Mouse (Mus musculus): ENCODE data around the gene Rhobtb3. TPM values are rescaled to one million over a fixed set of nuclear protein-coding genes. Genes with fewer than 3 reads are reported as not detected.

The Rhobtb3 gene
- total RNA-seq (2021): 10 to 100 TPM; 13.6 to 15.3 TPM
- long read RNA-seq, experiment 1, full-length matches to known transcripts: 19 of 31 reads
- long read RNA-seq, experiment 1, partial matches to known transcripts: 4 of 31 reads
- long read RNA-seq, experiment 1, other reads (novel, unspliced or antisense): 8 of 31 reads
- long read RNA-seq, experiment 2, full-length matches to known transcripts: 18 of 26 reads
- long read RNA-seq, experiment 2, partial matches to known transcripts: 3 of 26 reads
- long read RNA-seq, experiment 2, other reads (novel, unspliced or antisense): 5 of 26 reads

DNA sequence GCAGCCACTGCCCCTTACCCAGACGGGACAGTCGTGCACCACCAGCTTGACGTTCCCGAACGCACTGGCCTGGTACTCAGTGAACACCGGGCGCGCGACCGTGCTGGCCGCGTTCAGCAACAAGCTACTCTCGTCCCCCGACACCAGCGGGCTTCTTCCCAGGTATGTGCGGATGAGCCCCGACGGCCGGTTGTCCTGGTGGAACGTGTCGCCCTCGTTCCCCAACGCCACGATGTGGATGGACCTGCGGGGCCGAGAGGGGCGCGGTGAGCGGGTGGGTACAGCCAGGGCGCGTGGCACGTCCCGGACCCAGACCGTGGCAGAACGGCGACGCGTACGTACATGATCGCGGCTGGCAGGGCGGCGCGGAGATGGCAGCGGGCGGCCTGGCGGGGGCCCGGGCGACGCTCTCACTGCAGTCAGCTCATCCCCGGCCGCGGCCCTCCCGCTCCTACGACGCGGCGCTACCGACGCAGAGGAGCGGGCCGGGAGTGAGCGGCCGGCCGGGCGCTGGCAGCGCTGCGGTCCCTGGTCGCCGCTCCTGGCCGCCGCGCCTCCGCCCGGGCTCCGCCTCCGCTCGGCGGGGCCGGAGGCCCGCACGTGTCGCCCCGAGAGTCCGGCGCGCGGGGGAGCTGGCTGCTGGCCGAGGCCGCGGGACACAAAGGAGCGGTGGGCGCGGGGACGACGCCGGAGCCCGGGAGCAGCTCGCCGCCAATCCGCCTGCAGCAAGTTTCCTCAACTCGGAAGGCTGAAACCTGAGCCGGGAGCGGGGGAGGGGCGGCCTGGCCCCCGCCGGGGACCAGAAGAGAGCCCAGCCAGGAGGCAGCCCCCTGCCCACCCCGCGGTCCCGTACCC is at the start of gene Rhobtb3:
Gene Rhobtb3 (minus strand): TSS at position 737 of the 855 bp plus-strand sequence.
- peak within 1 kb of the TSS; percentile 93 for H3K27ac ChIP-seq
- intact Hi-C loops (cut with DNase I): loop anchor here (1.0 to 5.0 kb wide), 3 partner anchors 75 to 154 kb away; partner anchors contain the start of genes Arsk, Rfesd and Ttc37
- peak; percentile 67 to 74 for DNase-seq (ENCODE audit: extremely low spot score in 1 of 2, low spot score in 2 of 2)
- TF ChIP-seq CTCF (IDR thresholded peaks at IDR 0.05): no peak
- H3K4me3 ChIP-seq: peak within 1 kb of the TSS; percentile 91

DNA sequence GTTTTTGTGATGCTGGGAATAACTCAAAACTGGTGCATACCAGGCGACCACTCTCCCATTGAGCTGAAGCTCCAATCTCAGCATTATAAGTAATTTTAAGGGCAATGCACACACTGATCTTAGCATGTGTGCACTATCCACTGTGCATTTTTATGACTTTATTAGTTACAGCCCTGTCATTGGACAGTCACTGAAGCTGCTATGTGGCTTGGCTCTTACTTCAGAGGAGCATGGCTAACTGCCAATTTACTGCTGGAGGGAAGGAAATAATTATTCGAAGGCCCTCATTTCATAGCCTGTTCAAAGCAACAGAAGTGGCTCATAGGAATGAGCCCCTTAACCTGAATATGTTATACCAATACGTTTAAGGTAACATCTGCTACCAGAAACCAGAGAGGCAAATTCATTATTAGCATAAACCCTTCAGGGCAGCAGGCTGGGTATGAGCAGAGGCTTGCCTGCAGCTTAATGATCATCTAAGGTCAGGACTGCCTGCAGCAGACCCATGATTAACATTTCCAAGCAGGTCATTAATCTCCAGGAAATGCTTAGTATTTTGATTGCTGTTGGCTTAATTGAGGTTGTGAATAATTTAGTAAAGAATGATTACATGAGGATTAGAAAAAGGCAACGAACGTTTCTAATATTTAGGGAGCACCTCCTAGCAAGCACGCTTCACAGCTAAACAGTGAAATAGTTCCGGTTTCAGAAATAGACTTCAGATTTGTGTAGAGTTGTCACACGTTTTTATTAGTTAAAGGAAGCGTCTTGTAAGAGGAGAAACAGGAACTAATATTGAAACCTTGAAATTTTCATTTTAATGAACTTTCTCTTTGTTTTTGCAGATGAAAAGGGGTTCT is 48.7 kb upstream of the Rhobtb3 start:
- Histone ChIP-seq H3K27ac (no peak overlapping the region), H3K4me3 (no peak overlapping the region)
- intact Hi-C loops (cut with DNase I): no loop called here
- no peak for DNase-seq (ENCODE audit: extremely low spot score in 1 of 2, low spot score in 2 of 2)
- TF ChIP-seq CTCF (IDR thresholded peaks at IDR 0.05): no peak

DNA sequence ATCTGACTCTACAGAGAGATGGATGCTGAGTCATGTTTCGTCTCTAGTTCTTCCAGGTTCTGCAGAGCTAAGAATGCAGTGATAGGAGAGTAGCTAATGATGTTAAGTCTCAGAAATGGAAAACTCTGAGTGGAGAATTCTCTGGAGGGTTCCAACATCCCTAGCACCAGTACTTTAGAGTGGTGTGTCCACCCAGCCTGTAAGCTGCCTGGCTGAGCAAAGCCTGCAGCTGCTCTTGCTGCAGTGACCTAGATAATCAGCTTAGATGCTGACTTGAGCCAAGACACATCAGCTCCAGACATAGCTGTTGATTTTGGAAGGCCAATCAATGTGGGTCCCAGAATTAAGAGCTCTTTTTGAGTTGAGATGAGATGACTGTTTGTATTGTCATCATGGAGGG is 44.4 kb upstream of the Rhobtb3 start:
- intact Hi-C loops (cut with DNase I): no loop called here

DNA sequence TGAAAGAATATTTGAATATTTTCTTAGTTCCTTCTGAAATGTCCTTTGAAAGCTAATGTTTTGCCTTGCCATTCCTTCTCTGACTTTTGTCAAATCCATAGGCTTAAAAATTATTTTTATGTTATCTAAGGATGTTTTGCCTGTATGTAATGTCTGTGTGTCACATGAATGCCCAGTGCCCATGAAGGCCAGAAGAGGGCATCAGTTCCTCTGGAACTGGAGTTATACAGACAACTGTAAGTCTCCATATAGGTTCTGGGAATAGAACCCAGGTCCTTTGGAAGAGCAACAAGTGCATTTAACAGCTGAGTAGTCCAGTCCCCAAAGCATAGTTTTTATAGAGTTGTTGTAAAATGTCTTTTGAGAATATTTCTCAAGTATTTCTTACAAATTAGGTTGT is 38.2 kb upstream of the Rhobtb3 start:
- intact Hi-C loops (cut with DNase I): no loop called here
- Histone ChIP-seq H3K4me3 (no peak overlapping the region), H3K27ac (no peak overlapping the region)
- peak; percentile 28; the same call in 1 of the 2 replicates for TF ChIP-seq CTCF (IDR thresholded peaks at IDR 0.05)
- no peak for DNase-seq (ENCODE audit: extremely low spot score in 1 of 2, low spot score in 2 of 2)

More for the DNA sequence above, 44.4 kb upstream of the Rhobtb3 start:
- Histone ChIP-seq H3K27ac (peak overlapping the region; percentile 61; the same call in 1 of the 2 replicates), H3K4me3 (no peak overlapping the region)
- TF ChIP-seq CTCF (IDR thresholded peaks at IDR 0.05): no peak
- DNase-seq (ENCODE audit: extremely low spot score in 1 of 2, low spot score in 2 of 2): no peak

DNA sequence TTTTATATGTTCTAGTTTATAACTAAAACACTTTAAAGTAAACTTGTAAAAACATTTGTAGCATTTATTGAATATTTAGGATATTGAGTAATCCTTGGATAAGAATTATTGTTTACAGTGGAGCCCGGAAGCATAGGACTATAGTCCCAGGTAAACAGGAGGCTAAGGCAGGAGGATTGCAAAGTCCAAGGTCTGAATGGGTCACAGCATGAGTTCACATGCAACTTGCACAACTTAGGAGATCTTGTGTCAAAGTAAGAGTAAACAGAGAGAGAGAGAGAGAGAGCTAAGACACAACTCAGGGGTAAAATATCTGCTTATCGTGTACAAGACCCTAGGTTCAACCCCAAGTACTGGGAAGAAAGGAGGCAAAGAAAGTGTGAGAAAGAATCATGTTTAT is 32.9 kb upstream of the Rhobtb3 start:
- DNase-seq (ENCODE audit: extremely low spot score in 1 of 2, low spot score in 2 of 2): no peak
- TF ChIP-seq CTCF (IDR thresholded peaks at IDR 0.05): no peak
- intact Hi-C loops (cut with DNase I): no loop called here
- Histone ChIP-seq H3K27ac (no peak overlapping the region), H3K4me3 (no peak overlapping the region)

DNA sequence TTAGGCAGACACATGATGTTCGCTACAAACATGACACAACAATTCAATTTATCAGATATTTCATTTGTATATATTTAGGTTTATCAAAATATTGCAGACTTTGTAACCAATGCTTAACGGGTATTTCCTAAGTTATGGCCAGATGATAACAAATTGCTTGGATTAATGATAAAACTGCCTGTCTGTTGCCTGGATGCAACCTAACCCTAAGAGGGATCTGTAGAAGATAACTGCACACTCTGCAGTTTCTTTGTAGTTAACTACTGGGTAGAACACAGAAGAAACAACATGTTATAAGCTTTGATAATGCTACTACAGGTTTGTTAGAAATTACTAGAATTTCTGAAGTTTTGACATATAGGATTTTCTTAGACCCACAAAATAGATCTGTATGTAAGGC is 32.5 kb upstream of the Rhobtb3 start:
- no peak for TF ChIP-seq CTCF (IDR thresholded peaks at IDR 0.05)

DNA sequence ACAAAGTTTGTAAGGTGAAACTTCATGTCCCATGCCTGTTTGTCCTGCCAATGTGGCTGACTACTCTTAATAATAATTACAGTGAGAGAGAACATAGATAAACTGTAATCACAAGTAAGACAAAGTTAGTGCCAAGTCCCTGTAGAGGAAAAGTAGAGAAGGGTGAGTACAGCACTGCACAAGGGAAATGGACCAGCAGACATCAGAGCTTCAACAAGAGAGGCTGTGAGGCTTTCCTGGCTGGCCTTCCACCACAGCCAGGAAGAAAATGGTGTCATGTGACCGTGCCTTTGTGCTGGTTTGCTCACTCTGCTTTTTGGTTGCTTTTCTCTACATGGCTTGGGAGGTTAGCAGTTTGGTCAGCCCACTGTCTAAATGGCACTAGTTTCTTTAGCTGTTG is 31.9 kb upstream of the Rhobtb3 start:
- no peak for TF ChIP-seq CTCF (IDR thresholded peaks at IDR 0.05)
- Histone ChIP-seq H3K27ac (no peak overlapping the region), H3K4me3 (no peak overlapping the region)
- DNase-seq (ENCODE audit: extremely low spot score in 1 of 2, low spot score in 2 of 2): no peak
- intact Hi-C loops (cut with DNase I): no loop called here

More for the DNA sequence above, 32.5 kb upstream of the Rhobtb3 start:
- intact Hi-C loops (cut with DNase I): no loop called here
- no peak overlapping the region for H3K4me3 ChIP-seq
- H3K27ac ChIP-seq: no peak overlapping the region
- DNase-seq (ENCODE audit: extremely low spot score in 1 of 2, low spot score in 2 of 2): no peak

DNA sequence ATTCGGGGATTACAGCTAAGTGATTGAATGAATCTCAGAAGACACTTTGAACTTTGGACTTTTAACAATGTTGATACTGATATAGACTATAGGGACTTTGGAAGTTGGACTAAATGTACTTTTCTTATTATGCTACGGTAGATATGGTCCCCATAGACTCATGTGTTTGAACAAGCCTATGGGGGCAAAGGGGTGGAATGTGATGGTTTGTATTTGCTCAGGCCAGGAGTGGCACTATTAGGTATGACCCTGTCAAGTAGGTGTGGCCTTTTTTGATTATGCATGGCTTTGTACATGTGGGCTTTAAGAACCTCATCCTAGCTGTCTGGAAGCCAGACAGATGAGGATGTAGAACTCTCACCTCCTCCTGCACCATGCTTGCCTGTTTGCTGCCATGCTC is 30.8 kb upstream of the Rhobtb3 start:
- intact Hi-C loops (cut with DNase I): no loop called here
- H3K4me3 ChIP-seq: no peak overlapping the region

DNA sequence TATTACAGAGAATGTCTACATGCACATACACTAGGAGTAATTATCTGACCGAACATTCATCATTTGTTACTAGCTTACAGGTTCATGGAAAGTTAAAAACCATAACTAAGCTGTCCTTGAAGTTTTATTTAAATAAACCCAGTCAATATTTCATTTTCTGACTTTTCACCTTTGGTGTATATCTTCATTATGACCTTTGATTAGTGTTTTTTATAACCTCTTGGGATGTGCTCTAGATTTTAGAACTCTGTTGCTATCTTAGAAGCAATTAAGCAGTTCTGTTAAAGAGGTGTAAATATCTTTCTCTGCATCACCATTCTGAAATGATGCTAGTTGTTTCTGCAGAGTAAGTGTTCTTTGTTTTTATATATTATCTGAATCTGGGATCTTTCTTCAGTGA is 23.1 kb upstream of the Rhobtb3 start, which contains the start of gene Spata9:
Gene Spata9 (plus strand): TSS at position 301 of the 400 bp plus-strand sequence.
- H3K27ac ChIP-seq: no peak within 1 kb of the TSS
- intact Hi-C loops (cut with DNase I): no loop called here
- no peak within 1 kb of the TSS for H3K4me3 ChIP-seq
- no peak for DNase-seq (ENCODE audit: extremely low spot score in 1 of 2, low spot score in 2 of 2)
- no peak for TF ChIP-seq CTCF (IDR thresholded peaks at IDR 0.05)

More for the DNA sequence above, 30.8 kb upstream of the Rhobtb3 start:
- H3K27ac ChIP-seq: no peak overlapping the region
- no peak for DNase-seq (ENCODE audit: extremely low spot score in 1 of 2, low spot score in 2 of 2)
- no peak for TF ChIP-seq CTCF (IDR thresholded peaks at IDR 0.05)

DNA sequence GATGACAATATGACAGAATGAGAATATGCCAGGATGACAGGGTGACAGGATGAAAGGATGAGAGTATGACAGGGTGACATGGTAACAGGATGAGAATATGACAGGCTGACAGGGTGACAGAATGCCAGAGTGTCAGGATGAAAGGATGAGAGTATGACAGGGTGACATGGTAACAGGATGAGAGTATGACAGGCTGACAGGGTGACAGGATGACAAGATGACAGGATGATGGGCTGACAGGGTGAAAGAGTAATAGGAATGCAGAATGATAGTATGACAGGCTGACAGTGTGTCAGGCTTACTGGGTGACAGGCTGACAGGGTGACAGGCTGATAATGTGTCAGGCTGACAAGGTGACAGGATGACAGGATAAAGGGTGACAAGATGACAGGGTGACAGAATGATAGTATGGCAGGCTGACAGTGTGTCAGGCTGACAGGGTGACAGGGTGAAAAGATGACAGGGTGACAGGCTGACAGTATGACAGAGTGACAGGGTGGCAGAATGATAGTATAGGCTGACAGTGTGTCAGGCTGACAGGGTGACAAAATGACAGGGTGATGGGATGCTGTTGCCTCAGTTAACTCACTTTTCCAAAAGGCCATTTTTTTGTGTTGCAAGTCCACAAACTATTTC is 11.8 kb upstream of the Rhobtb3 start:
- Histone ChIP-seq H3K27ac (no peak overlapping the region), H3K4me3 (no peak overlapping the region)
- TF ChIP-seq CTCF (IDR thresholded peaks at IDR 0.05): no peak
- no peak for DNase-seq (ENCODE audit: extremely low spot score in 1 of 2, low spot score in 2 of 2)
- intact Hi-C loops (cut with DNase I): no loop called here

DNA sequence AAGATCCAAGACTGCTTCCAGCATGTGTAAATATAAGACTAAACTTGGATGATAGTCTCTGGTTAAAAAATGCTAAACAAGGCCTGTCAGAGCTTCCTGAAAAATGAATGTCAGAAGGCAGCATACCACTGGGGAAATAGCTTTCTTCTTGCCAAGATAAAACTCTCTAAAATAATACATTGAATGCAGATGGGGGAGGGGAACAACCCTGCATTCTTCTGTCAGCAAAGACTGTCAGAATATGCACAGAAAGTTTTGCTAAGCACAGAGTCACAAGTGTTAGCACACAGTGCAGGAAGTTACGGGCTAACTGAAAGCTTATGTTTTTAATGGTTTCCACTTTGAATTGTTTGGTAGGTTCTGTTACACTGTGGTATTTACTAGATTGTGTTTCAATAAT is 6.6 kb upstream of the Rhobtb3 start:
- no peak for DNase-seq (ENCODE audit: extremely low spot score in 1 of 2, low spot score in 2 of 2)

More for the DNA sequence above, 6.6 kb upstream of the Rhobtb3 start:
- no peak for TF ChIP-seq CTCF (IDR thresholded peaks at IDR 0.05)
- H3K4me3 ChIP-seq: no peak overlapping the region
- intact Hi-C loops (cut with DNase I): no loop called here
- H3K27ac ChIP-seq: no peak overlapping the region
